Mouse (Mus musculus) bone marrow, adult 2 months (tissue): ENCODE measurements around the gene Bloc1s3.

Experiments
- CTCF ChIP-seq: fragments of 200-500 bp; IDR thresholded peaks from 2 replicates; pipeline ENCODE4 v1.5.1; 2011; ENCODE audit warnings: low read length, control low read depth; ENCODE audit not compliant: control insufficient read depth, insufficient read depth
- POLR2A ChIP-seq: fragments of 200-500 bp; IDR thresholded peaks from 2 replicates; pipeline ENCODE4 v1.6.1; 2011; ENCODE audit warnings: low read depth, mild to moderate bottlenecking, control low read depth, low read length, borderline replicate concordance; ENCODE audit not compliant: control insufficient read depth

DNA sequence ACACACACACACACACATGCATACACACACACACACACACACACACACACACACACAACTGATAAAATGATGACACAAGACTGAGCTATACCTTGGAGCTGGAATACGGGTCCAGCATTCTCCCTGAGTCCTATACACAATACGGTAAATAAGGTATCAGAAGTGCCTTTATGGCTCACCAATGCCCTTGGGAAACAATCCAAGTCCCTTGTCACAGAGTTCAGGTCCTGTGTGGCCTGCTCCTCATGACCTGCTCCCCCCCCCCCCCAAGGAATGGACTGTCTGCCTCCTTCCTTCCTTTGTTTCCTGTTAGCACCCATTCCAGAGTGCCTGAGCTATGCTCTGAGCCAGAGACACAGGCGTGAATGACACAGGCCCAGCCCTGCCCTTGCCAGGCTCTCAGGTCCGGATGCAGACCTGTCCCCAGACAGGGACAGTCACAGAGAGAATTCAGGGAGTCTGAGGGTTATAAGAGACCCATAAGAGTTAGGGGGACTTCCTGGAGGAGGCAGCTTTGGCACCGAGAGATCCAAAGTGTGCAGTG, 41.5 kb downstream of the Bloc1s3 start:
- TF ChIP-seq CTCF = no peak
- TF ChIP-seq POLR2A = no peak
